Mouse (Mus musculus): ENCODE data around the gene Gm3424.
"Not testable (repeated sequence)": the region's sequence is repeated elsewhere in the genome, so short reads cannot be mapped to it uniquely, and the experiment has no call there.

Gene Gm3424

GRCm38 (mm10) chr14:5830229-5830628 is at the start of gene Gm3424:
Gene Gm3424, minus strand, starts transcription at chr14:5830329.
- DNase-seq (ENCODE audit: extremely low spot score, low spot score), result not testable (repeated sequence)

- DNase-seq (ENCODE audit: extremely low spot score, low spot score), result peak; percentile 33
Measured at GRCm38 (mm10) chr14:5879791-5880190, 49.7 kb upstream of the Gm3424 start.

- peak; percentile 34 for DNase-seq (ENCODE audit: extremely low spot score, low spot score)
Measured at GRCm38 (mm10) chr14:5879136-5879535, 49.0 kb upstream of the Gm3424 start.

- DNase-seq (ENCODE audit: extremely low spot score, low spot score), result not testable (repeated sequence)
Measured at GRCm38 (mm10) chr14:5855911-5856310, 25.8 kb upstream of the Gm3424 start.

GRCm38 (mm10) chr14:5812699-5813356 is 17.3 kb downstream of the Gm3424 start:
- DNase-seq (ENCODE audit: extremely low spot score, low spot score), result not testable (repeated sequence)

- not testable (repeated sequence) for DNase-seq (ENCODE audit: extremely low spot score, low spot score)
Measured at GRCm38 (mm10) chr14:5807882-5808281, 22.2 kb downstream of the Gm3424 start, which contains the start of gene Gm3383. Gene Gm3383, minus strand, starts transcription at chr14:5807982.

Measured in neural tube, embryonic 10.5 days (tissue).